Mouse (Mus musculus) olfactory bulb, adult 2 months (tissue): Measurements from ENCODE around the gene Esrp2. TPM values are rescaled to one million over a fixed set of nuclear protein-coding genes. Genes with fewer than 3 reads are reported as not detected.

ENCODE experiments used
- H3K27ac ChIP-seq: fragments of 200-500 bp; 2 replicates; pipeline ENCODE4 v1.5.1; 2012; ENCODE audit warnings: low read depth, low read length; ENCODE audit not compliant: insufficient read depth
- H3K4me1 ChIP-seq: fragments of 200-500 bp; 2 replicates; pipeline ENCODE4 v1.6.1; 2012; ENCODE audit warnings: low read length; ENCODE audit not compliant: control insufficient read depth, insufficient read depth
- H3K4me3 ChIP-seq: fragments of 200-500 bp; 2 replicates; pipeline ENCODE4 v1.5.1; 2012; ENCODE audit warnings: mild to moderate bottlenecking, low read depth, low read length, moderate library complexity; ENCODE audit not compliant: insufficient read depth
- CTCF ChIP-seq: fragments of 200-500 bp; IDR thresholded peaks from 2 replicates; pipeline ENCODE4 v1.5.1; 2012; ENCODE audit warnings: low read depth, mild to moderate bottlenecking, low read length, moderate library complexity; ENCODE audit not compliant: insufficient read depth
- POLR2A ChIP-seq: fragments of 200-500 bp; IDR thresholded peaks from 2 replicates; pipeline ENCODE4 v1.6.1; 2012; ENCODE audit warnings: mild to moderate bottlenecking, low read depth, low read length, moderate library complexity; ENCODE audit not compliant: insufficient read depth
- WGBS: fragments of 180-500 bp; shearing (Covaris S2); methylation state at CpG from one replicate; pipeline ENCODE4 v1.1.7; 2018; 5-methylcytosine and 5-hydroxymethylcytosine counted together
- polyA plus RNA-seq: library from polyadenylated mRNA; stranded (reverse); fragments of >200 nt; gene quantifications from 2 replicates; pipeline ENCODE4 v1.2.4, GENCODE M21; 2012; ENCODE audit warnings: low replicate concordance; ENCODE audit not compliant: missing spikeins, insufficient read depth, insufficient read length

Gene Esrp2
- polyA plus RNA-seq, 1 experiment: not detected

GRCm38 (mm10) chr8:106112514-106112913 is 24.3 kb downstream of the Esrp2 start:
- no peak for TF ChIP-seq CTCF
- TF ChIP-seq POLR2A: no peak
- H3K4me1 ChIP-seq: no peaks in the 10 kb centered on the region
- no peak overlapping the region for H3K4me3 ChIP-seq
- WGBS: 78% methylated on average over 1 of the region's 1 CpGs
- no peak overlapping the region for H3K27ac ChIP-seq

- 98% methylated on average over 2 of the region's 2 CpGs for WGBS
- TF ChIP-seq POLR2A: no peak
- no peak for TF ChIP-seq CTCF
- no peak overlapping the region for H3K4me3 ChIP-seq
- no peak overlapping the region for H3K27ac ChIP-seq
- H3K4me1 ChIP-seq: no peaks in the 10 kb centered on the region
These were observed 24.7 kb downstream of the Esrp2 start for GRCm38 (mm10) chr8:106112041-106112440.

DNA sequence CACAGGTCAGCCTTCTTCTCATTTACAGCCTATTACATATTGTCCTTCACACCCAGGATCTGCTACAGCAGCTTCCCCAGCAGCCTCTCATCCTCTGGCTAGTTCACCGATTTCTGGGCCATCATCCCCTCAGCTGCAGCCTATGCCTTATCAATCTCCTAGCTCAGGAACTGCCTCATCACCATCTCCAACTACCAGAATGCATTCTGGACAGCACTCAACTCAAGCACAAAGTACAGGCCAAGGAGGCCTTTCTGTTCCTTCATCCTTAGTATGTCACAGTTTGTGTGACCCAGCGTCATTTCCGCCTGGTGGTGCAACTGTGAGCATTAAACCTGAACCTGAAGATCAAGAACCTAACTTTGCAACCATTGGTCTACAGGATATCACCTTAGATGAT is 28.0 kb downstream of the Esrp2 start:
- WGBS: 91% methylated on average over 3 of the region's 3 CpGs
- H3K4me3 ChIP-seq: no peak overlapping the region
- TF ChIP-seq POLR2A (no peak), CTCF (no peak)
- no peaks in the 10 kb centered on the region for H3K4me1 ChIP-seq
- no peak overlapping the region for H3K27ac ChIP-seq

DNA sequence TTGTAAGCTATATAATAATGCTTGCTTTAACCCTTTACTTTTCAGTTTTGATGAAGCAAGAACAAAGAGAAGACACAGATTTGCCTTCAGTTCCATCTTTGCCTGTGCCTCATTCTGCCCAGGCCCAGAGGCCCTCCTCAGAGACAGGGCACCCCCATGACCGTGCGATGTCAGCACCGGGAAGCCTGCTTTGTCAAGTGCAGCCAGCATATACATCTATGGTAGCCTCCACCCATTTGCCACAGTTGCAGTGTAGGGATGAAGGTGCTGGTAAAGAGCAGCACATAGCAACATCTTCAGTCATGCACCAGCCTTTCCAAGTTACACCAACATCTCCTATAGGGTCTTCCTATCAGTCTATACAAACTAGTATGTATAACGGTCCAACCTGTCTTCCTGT is 28.7 kb downstream of the Esrp2 start:
- 97% methylated on average over 4 of the region's 4 CpGs for WGBS
- no peak for TF ChIP-seq POLR2A
- TF ChIP-seq CTCF: no peak
- Histone ChIP-seq H3K4me3 (no peak overlapping the region), H3K27ac (no peak overlapping the region), H3K4me1 (no peaks in the 10 kb centered on the region)

DNA sequence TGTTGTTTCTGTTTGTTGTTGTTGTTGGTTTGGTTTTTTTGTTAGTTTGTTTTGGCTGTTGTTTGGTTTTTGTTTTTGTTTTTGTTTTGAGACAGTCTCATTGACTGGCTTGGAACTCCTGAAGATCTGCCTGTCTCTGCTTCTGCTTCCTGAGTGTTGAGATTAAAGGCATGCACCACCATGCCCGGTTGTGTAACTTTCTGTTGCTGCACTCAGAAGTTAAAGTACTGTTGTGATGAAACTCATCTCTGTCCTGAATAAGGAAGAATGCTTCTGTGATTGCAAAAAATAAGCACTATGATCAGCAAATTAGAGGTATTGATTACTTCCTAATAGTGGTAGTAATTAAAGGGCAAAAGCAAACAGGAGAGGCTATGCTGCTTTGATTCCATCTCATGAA is 30.6 kb downstream of the Esrp2 start:
- H3K4me3 ChIP-seq: no peak overlapping the region
- no peaks in the 10 kb centered on the region for H3K4me1 ChIP-seq
- TF ChIP-seq POLR2A (no peak), CTCF (no peak)
- no peak overlapping the region for H3K27ac ChIP-seq
- 83% methylated on average over 1 of the region's 1 CpGs for WGBS

DNA sequence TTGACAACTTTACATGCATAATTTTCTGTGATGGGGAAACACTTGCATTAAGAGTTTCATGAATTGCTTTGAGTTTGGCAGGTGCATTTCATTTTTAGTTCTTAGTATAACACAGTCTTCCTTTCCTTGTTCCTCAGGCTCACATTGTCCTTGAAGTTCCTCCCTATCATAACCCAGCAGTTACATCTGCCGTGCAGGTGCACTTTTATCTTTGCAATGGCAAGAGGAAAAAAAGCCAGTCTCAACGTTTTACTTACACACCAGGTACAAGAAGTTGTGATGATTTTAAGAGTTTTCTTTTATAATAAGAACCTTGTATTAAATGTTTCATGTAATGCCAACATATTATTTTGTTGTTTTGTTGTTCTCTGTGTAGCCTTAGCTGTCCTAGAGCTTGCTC is 32.9 kb downstream of the Esrp2 start:
- TF ChIP-seq CTCF: no peak
- TF ChIP-seq POLR2A: no peak
- WGBS: 90% methylated on average over 2 of the region's 2 CpGs
- Histone ChIP-seq H3K27ac (no peak overlapping the region), H3K4me3 (no peak overlapping the region), H3K4me1 (no peaks in the 10 kb centered on the region)

DNA sequence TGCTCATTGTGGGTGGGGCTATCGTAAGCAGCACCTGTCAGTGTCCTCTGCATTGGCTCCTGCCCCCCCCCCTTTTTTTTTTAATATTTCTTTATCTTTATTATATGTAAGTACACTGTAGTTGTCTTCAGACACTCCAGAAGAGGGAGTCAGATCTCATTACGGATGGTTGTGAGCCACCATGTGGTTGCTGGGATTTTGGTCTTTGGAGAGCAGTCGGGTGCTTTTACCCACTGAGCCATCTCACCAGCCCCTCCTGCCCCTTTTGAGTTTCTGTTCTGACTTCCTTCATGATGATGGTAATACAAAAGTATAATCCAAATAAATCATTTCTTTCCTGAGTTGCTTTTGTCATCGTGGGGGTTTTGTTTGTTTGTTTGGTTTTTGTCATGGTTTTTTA is 34.5 kb downstream of the Esrp2 start:
- Histone ChIP-seq H3K4me3 (no peak overlapping the region), H3K4me1 (no peaks in the 10 kb centered on the region), H3K27ac (no peak overlapping the region)
- TF ChIP-seq CTCF: no peak
- 73% methylated on average over 4 of the region's 4 CpGs for WGBS

Other genes starting within 250 kb of the Esrp2 start
- gene Nrn1l, start 243.4 kb downstream of the Esrp2 start, polyA plus RNA-seq: not detected in 2 replicates
- not detected in 2 replicates for gene Pskh1, start 236.5 kb downstream of the Esrp2 start, polyA plus RNA-seq
- gene Ctrl, start 203.1 kb downstream of the Esrp2 start, polyA plus RNA-seq: not detected in 2 replicates
- not detected in 2 replicates for gene Psmb10, start 198.5 kb downstream of the Esrp2 start, polyA plus RNA-seq
- gene Lcat, start 193.6 kb downstream of the Esrp2 start, polyA plus RNA-seq: not detected in 2 replicates
- not detected in 2 replicates for gene Slc12a4, start 170.9 kb downstream of the Esrp2 start, polyA plus RNA-seq
- gene Dpep3, start 157.5 kb downstream of the Esrp2 start, polyA plus RNA-seq: not detected in 2 replicates
- gene Dus2, start 145.6 kb downstream of the Esrp2 start, polyA plus RNA-seq: not detected in 2 replicates
- gene Dpep2nb, start 131.0 kb downstream of the Esrp2 start, polyA plus RNA-seq: not detected in 2 replicates
- gene Ddx28, start 125.1 kb downstream of the Esrp2 start, polyA plus RNA-seq: not detected in 2 replicates
- gene Nfatc3, start 78.1 kb downstream of the Esrp2 start, polyA plus RNA-seq: 102 and 111 TPM in 2 replicates
- gene Pla2g15, start 13.4 kb upstream of the Esrp2 start, polyA plus RNA-seq: not detected in 2 replicates
- not detected in 2 replicates for gene Slc7a6, start 31.9 kb upstream of the Esrp2 start, polyA plus RNA-seq
- gene Slc7a6os, start 74.0 kb upstream of the Esrp2 start, polyA plus RNA-seq: not detected in 2 replicates
- not detected in 2 replicates for gene Prmt7, start 74.0 kb upstream of the Esrp2 start, polyA plus RNA-seq
- not detected in 2 replicates for gene Smpd3, start 201.0 kb upstream of the Esrp2 start, polyA plus RNA-seq